Mouse (Mus musculus) A20 (cell line): Measurements from ENCODE around the gene Itga9.

ENCODE experiments used
- DNase-seq: peaks from one replicate; pipeline ENCODE4 v3.0.0-alpha.2; 2011; ENCODE audit warnings: low read depth, low spot score

Itga9 gene

GRCm38 (mm10) chr9:118948486-118948885, 342.0 kb downstream of the Itga9 start:
- DNase-seq = no peak

- no peak for DNase-seq
These were observed 342.6 kb downstream of the Itga9 start for GRCm38 (mm10) chr9:118949124-118949523.

- DNase-seq = no peak
These were observed 343.2 kb downstream of the Itga9 start for GRCm38 (mm10) chr9:118949654-118950053.

GRCm38 (mm10) chr9:118950061-118950460, 343.6 kb downstream of the Itga9 start:
- DNase-seq = no peak
